ENCODE assay signal across 8 mouse cellular contexts in the genomic region with DNA sequence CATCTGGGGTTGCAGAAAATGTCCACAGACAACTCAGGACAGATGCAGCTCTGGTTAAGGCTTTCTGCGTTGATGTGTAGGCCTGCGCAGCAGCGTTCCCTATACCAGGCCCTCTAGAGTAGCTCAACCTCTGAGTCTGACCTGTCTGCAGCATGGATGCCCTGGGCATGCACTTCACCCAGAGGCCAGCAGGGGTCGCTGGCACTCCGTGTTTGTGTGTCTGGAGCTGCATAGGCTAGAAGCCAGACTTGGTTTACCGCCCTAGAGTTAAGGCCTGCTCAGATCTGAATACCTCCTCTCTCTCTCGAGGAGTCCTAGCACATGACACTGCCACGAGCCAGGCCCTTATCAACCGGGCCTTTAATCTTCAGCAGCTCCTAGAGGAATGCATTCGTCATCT.
DNase-seq lines count a peak whose midpoint lies in the region; ATAC-seq and TF ChIP-seq lines count a peak whose summit lies in the region.

No protein-coding gene starts in this region.

- TF ChIP-seq CTCF in Patski (IDR thresholded peaks at IDR 0.05) = peak; percentile 83

- POLR2A ChIA-PET in Patski (lab: Charles Lee) = interaction anchor here (0.9 kb wide), 1 partner anchor 18 kb away, joined by 3 read pairs; no protein-coding TSS in a partner anchor

- no peak for DNase-seq in Patski (ENCODE audit: low read depth, low spot score)
- DNase-seq in cerebellum, postnatal 14 days = peak; percentile 83 to 90
- DNase-seq in frontal cortex, postnatal 14 days (ENCODE audit: low spot score in 2 of 2) = peak; percentile 69 to 84
- peak; percentile 79 to 86 for DNase-seq in layer of hippocampus, postnatal 14 days (ENCODE audit: low spot score in 2 of 2)
- peak; percentile 69 for DNase-seq in lung, postnatal 25 days (ENCODE audit: low spot score)
- peak; percentile 77 for DNase-seq in retina, postnatal 1 day
- peak; percentile 76 for DNase-seq in urinary bladder, adult 2 months (ENCODE audit: low spot score)

- in situ Hi-C loops in Patski (cut with MboI; ENCODE audit: low pct_unique_long_range_greater_than_20kb) = loop anchor here (10.0 kb wide), 2 partner anchors 101 to 1729 kb away; a partner anchor contains a TSS

- no peak overlapping the region for H3K9ac ChIP-seq in hindbrain, embryonic 13.5 days

- H3K36me3 ChIP-seq in hindbrain, embryonic 13.5 days = no peaks in the 10 kb centered on the region

- no peak overlapping the region for H3K4me2 ChIP-seq in hindbrain, embryonic 13.5 days

- peak; percentile 18 for ATAC-seq in Patski
- ATAC-seq in hindbrain, embryonic 13.5 days (ENCODE audit: low FRiP score) = peak; percentile 53

- peaks cover 10% of the 10 kb centered on the region; the same call in 1 of the 2 replicates for H3K4me1 ChIP-seq in hindbrain, embryonic 13.5 days (replicated peaks)

- H3K27me3 ChIP-seq in Patski = no peaks in the 10 kb centered on the region
- peaks cover 11% of the 10 kb centered on the region; the same call in 1 of the 2 replicates for H3K27me3 ChIP-seq in hindbrain, embryonic 13.5 days

- no peak overlapping the region for H3K4me3 ChIP-seq in hindbrain, embryonic 13.5 days

- no peaks in the 10 kb centered on the region for H3K9me3 ChIP-seq in hindbrain, embryonic 13.5 days

- CTCF ChIA-PET in Patski (lab: Charles Lee) = interaction anchor here (0.6 to 1.3 kb wide), 8 partner anchors 8 to 1713 kb away, joined by 3 to 4 read pairs (median 3); no protein-coding TSS in a partner anchor

- no peak overlapping the region for H3K27ac ChIP-seq in hindbrain, embryonic 13.5 days

- 29% methylated on average over 10 of the region's 10 CpGs for WGBS in hindbrain, embryonic 13.5 days
